Mouse (Mus musculus): Measurements from ENCODE around the gene Idi1. TPM values are rescaled to one million over a fixed set of nuclear protein-coding genes. Genes with fewer than 3 reads are reported as not detected.

Idi1 gene
- 7.3 and 15.5 TPM in 2 replicates for polyA plus RNA-seq (2012; rRNA removed; ENCODE audit: low replicate concordance)

GRCm38 (mm10) chr13:8885445-8886184 lies at the start of gene Idi1:
Gene Idi1, plus strand, starts transcription at chr13:8885501.

DNA sequence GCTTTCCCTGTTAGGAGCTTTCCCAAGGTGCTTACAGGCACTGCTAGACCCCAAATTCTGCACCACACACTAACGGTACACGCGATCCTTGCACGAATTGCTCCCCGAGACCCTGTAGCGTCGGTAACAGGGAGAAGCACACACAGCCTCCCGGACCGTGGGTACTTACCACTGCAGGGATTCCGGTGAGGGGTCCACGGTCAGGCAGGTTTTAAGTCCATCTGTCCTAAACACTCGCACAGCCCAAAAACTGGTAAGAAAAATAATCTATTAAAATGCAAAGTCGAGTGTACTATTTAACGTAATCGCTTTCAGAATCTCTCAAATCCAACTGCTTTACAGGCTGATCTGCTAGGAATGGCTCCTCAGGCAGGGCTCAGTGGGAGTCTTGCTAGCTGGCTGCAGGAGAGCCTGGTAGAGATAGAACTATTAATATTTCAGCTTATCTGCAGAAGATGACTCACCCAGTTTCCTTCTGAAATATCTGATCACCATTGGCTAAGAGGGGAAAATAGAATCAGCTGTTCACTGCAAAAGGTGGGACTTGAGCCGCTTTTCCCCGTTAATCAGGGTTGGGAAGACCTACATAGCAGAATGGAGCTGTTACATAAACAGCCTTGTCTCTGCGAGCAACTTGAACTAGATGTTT lies 13.9 kb upstream of the Idi1 start, which contains the start of gene Wdr37:
Wdr37 (minus strand) TSS at position 596 of the 649 bp plus-strand sequence.

Other genes starting within 250 kb of the Idi1 start
- gene Wdr37, start 13.6 kb upstream of the Idi1 start, polyA plus RNA-seq (2012; rRNA removed; ENCODE audit: low replicate concordance) = 12.3 and 26.3 TPM in 2 replicates
- not detected in 2 replicates for gene Gm9745, start 62.7 kb downstream of the Idi1 start, polyA plus RNA-seq (2012; rRNA removed; ENCODE audit: low replicate concordance)
- gene Idi2, start 67.4 kb downstream of the Idi1 start, polyA plus RNA-seq (2012; rRNA removed; ENCODE audit: low replicate concordance) = not detected in 2 replicates
- gene Gtpbp4, start 110.6 kb downstream of the Idi1 start, polyA plus RNA-seq (2012; rRNA removed; ENCODE audit: low replicate concordance) = 5.0 and 12.2 TPM in 2 replicates
- gene Larp4b, start 208.4 kb downstream of the Idi1 start, polyA plus RNA-seq (2012; rRNA removed; ENCODE audit: low replicate concordance) = 13.8 and 16.3 TPM in 2 replicates